Mouse (Mus musculus) erythroid progenitor cell, adult 5-6 weeks (primary cell): ENCODE data around the gene Ints11. TPM values are rescaled to one million over a fixed set of nuclear protein-coding genes. Genes with fewer than 3 reads are reported as not detected.

Source experiments
- ATAC-seq: replicated peaks from 2 replicates; pipeline ENCODE4 v1.8.0; 2016; ENCODE audit warnings: moderate number of reproducible peaks, mild to moderate bottlenecking, moderate TSS enrichment, inconsistent platforms; ENCODE audit not compliant: poor library complexity, low FRiP score, severe bottlenecking
- total RNA-seq, 2 experiments: library from RNA; stranded (forward) in 1 of 2; stranded (reverse) in 1 of 2; fragments of 150-400 nt in 1 of 2; fragments of 186-747, 209-891 nt in 1 of 2; gene quantifications; 2 replicates each; pipeline versions ENCODE4 v1.2.3 to v1.2.4; 2015 to 2017; ENCODE audit warnings: low replicate concordance in 2 of 2

Gene Ints11
- total RNA-seq, 2 experiments from 2014 or later, result 7.9 to 14.7 TPM

- ATAC-seq, result peak; percentile 25; the same call in 1 of the 2 replicates
Measured at GRCm38 (mm10) chr4:155847591-155848352, 21.6 kb upstream of the Ints11 start.

DNA sequence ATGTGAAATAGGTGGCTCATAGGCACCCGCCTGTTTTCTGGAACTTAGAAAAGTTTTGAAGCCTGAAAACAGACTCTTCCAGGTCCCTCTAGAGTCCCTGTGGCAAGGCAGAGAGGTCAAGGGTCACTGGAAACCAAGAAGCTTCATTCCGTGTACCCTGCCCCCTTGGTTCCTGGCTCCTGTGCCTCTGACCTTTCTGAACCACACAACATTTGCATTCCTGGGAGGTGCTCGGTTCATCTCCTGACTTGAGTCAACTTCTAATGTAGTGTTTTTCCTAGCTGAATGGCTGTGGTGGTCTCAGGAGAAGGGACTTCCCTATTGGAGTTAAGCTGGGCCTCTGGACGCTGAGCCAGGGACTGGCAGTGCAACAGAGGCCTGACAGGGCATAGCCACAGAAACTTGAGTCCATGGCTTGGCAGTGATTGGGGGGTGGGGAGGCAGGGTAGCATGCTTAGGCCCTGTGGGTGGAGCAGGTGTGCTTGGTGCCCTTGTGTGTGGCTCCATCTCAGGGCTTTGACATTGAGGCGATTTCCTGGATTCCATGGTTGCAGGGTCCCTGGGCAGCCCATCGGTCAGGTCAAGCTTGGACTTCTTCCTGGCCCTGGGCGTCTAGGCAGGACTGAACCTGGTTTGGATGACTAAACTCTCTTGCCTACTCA is 20.8 kb upstream of the Ints11 start:
- ATAC-seq, result no peak

- no peak for ATAC-seq
Measured at GRCm38 (mm10) chr4:155849391-155849790, 20.0 kb upstream of the Ints11 start.

DNA sequence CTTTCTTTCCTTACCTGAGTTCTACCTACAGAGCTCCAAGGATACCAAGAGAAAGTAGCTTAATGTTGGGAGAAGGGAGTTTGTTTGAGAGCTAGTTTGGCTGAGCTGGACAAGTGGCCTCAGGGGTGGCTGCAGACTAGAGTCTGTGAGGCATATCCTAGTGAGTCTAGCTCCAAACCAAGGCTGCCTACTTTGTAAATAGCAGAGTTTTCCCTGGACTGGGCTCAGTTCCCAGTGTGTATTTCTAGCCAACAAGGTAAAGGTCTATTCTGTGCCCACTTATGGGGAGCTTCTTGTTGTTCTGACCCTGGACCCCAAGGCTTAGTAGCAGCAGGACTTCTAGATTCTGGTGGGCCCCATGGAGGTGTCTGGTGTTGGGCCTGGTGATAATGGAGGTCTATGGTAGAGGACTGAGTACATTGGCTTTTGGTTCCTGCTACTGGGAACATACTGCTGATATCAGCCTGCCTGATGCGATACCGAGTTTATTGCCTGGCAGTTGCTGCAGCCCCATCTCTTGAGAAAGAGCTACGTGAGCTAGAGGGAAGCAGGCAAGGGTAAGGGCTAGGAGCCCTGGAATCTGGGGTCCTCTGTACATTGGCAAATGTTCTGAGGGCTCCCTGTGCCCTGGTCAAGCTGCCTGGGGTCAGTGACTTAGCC is 19.4 kb upstream of the Ints11 start:
- ATAC-seq, result no peak

- no peak for ATAC-seq
Measured at GRCm38 (mm10) chr4:155851368-155851767, 18.0 kb upstream of the Ints11 start.

DNA sequence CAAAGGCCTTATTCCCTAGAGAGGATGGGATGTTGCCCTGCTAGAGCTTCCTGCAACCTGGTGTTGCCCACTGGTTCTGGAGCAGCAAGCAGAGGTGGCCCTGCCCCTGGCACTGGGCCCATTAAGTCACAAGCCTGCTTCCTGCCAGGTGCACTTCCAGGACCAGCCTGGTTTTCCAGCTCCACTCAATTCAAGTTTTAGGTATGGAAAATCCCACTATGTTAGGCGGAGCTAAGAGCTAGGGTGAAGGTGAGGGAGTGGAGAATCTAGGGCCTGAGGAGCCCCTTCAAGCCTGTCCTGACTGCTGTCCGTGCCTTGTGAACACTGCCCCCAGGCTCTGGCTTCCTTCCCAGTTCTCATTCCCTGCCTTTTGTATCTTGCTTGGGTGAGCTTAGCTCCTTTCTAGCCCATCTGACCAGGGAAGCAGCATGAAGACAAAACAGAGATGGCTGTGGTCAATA is 17.4 kb upstream of the Ints11 start:
- no peak for ATAC-seq

DNA sequence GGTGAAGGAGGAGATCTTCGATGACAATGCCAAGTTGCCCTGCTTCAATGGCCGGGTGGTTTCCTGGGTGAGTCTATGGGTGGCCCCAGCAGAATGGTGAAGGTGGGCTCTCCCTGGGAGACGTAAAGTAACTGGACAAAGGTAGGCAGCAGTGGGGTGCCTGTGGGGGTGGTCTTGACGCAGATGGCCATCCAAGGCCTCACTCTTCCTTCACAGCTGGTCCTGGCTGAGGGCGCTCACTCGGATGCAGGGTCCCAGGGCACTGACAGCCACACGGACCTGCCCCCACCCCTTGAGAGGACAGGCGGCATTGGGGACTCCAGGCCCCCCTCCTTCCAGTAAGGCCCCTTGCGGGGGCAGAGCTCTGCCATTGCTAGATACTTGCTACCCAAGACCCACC is 15.9 kb upstream of the Ints11 start:
- ATAC-seq, result no peak

DNA sequence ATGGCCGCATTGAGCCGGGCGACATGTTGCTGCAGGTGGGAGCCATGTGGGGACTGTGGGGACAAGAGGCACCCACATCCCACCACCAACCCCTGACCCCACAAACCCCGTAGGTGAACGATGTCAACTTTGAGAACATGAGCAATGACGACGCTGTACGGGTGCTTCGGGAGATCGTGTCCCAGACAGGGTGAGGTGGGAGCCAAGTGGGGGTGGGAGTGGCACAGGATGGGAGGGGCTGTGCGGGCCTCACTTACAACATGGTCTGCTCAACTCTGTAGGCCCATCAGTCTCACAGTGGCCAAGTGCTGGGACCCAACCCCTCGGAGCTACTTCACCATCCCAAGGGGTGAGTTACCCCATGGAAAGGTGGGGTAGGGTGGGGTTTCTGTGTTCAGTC is 14.4 kb upstream of the Ints11 start:
- ATAC-seq, result no peak

GRCm38 (mm10) chr4:155856071-155856470 is 13.3 kb upstream of the Ints11 start:
- no peak for ATAC-seq

GRCm38 (mm10) chr4:155856881-155857280 is 12.5 kb upstream of the Ints11 start:
- ATAC-seq, result no peak

- ATAC-seq, result no peak
Measured at GRCm38 (mm10) chr4:155859318-155859717, 10.0 kb upstream of the Ints11 start.

- ATAC-seq, result no peak
Measured at GRCm38 (mm10) chr4:155861787-155862186, 7.6 kb upstream of the Ints11 start.

GRCm38 (mm10) chr4:155863001-155863400 is 6.3 kb upstream of the Ints11 start, which contains the start of gene Tas1r3:
Gene Tas1r3, minus strand, starts transcription at chr4:155863362.
- ATAC-seq, result no peak

- peak; percentile 56 for ATAC-seq
Measured at GRCm38 (mm10) chr4:155868614-155869298, 590 bp upstream of the Ints11 start.

- ATAC-seq, result no peak
Measured at GRCm38 (mm10) chr4:155871404-155871803, 2.1 kb downstream of the Ints11 start.

- no peak for ATAC-seq
Measured at GRCm38 (mm10) chr4:155883587-155883986, 14.2 kb downstream of the Ints11 start.

GRCm38 (mm10) chr4:155886330-155886729 is 17.0 kb downstream of the Ints11 start:
- ATAC-seq, result no peak

DNA sequence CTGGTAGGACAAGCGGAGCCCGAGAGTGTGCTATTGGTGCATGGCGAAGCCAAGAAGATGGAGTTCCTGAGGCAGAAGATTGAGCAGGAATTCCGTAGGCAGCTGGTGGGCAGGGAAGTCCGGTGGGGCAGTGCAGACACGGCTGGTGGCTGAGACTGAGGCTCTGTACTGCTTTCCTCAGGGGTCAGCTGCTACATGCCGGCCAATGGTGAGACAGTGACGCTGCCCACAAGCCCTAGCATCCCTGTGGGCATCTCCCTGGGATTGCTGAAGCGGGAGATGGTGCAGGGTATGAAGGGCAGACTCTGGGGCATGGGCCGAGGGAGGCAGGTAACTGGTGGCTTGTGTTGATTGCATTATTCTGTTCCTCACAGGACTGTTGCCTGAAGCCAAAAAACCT is 18.3 kb downstream of the Ints11 start:
- no peak for ATAC-seq

DNA sequence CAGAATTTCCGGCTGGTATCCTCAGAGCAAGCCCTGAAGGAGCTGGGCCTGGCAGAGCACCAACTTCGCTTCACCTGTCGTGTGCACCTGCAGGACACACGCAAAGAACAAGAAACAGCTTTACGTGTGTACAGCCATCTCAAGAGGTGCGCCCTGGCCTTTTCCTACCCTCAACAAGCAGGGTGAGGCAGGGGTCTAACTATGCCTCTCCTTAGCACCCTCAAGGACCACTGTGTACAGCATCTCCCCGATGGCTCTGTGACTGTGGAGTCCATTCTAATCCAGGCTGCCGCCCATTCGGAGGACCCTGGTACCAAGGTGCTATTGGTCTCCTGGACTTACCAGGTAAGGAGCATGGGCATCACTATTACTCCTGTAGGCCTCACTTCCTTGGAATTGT is 18.8 kb downstream of the Ints11 start:
- ATAC-seq, result no peak

DNA sequence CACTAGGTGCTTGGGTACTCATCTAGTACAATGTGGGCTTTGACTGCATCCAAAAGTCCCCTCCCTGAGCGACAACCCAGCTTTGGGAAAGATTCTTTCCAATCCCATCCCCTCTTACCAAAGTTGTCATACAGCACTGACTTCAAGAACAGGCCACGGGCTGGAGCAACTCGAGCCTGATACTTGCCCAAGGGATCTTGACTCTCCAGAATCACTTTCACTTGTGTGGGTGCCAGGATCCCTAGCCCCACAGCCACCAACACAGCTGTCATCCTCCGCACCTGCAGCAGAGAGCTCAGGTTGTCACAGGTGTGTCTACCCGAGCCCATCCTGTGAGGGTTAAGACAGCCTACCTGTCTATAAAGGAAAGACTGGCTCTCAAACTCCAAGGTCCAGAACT is 20.0 kb downstream of the Ints11 start:
- ATAC-seq, result no peak
